Mouse (Mus musculus) gastrocnemius, adult 2 months (tissue): ENCODE measurements around the gene Cass4. TPM values are rescaled to one million over a fixed set of nuclear protein-coding genes. Genes with fewer than 3 reads are reported as not detected.

Source experiments
- DNase-seq: peaks from one replicate; pipeline ENCODE4 v3.0.0; 2022
- H3K27ac ChIP-seq: fragments of 200-600 bp; 2 replicates; pipeline ENCODE4 v1.8.1; 2022; ENCODE audit warnings: mild to moderate bottlenecking
- H3K4me3 ChIP-seq: fragments of 200-600 bp; 2 replicates; pipeline ENCODE4 v1.8.1; 2022; ENCODE audit warnings: mild to moderate bottlenecking, moderate library complexity
- CTCF ChIP-seq: fragments of 200-600 bp; IDR thresholded peaks from 2 replicates; pipeline ENCODE4 v1.8.1; 2022; ENCODE audit warnings: antibody characterized with exemption, mild to moderate bottlenecking, moderate library complexity
- intact Hi-C: fragments of 180-260 bp; cut with DNase I; formaldehyde crosslinking; loops from one replicate; pipeline ENCODE4 v1.15.1; 2025
- total RNA-seq, 2 experiments: library from RNA; stranded (reverse); gene quantifications; 2 replicates each; pipeline ENCODE4 v1.2.3; 2021

Gene Cass4
- total RNA-seq, 2 experiments from 2014 or later, result 0.08 to 0.13 TPM

DNA sequence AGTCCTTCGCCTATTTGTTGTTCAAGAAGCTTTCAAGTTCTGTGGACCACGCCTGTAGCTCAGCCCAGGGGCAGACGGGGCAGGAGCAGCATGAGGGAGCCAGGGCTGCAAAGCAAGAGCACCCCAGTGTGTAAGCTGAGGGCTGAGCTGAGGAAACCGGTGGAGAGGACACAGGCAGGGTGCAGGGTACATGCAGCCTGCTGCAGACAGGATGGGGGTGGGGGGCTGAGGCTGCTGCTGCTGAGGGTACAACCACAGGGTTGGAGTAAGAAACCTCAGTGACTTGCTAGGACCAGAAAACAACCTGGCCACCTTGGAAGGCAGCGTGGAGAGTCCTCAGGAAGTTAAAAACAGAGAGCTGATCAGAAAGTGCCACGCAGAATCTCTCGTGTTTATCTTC, 86.7 kb downstream of the Cass4 start:
- Histone ChIP-seq H3K4me3 (no peak overlapping the region), H3K27ac (no peak overlapping the region)
- intact Hi-C loops, result no loop called here
- no peak for DNase-seq
- no peak for TF ChIP-seq CTCF

DNA sequence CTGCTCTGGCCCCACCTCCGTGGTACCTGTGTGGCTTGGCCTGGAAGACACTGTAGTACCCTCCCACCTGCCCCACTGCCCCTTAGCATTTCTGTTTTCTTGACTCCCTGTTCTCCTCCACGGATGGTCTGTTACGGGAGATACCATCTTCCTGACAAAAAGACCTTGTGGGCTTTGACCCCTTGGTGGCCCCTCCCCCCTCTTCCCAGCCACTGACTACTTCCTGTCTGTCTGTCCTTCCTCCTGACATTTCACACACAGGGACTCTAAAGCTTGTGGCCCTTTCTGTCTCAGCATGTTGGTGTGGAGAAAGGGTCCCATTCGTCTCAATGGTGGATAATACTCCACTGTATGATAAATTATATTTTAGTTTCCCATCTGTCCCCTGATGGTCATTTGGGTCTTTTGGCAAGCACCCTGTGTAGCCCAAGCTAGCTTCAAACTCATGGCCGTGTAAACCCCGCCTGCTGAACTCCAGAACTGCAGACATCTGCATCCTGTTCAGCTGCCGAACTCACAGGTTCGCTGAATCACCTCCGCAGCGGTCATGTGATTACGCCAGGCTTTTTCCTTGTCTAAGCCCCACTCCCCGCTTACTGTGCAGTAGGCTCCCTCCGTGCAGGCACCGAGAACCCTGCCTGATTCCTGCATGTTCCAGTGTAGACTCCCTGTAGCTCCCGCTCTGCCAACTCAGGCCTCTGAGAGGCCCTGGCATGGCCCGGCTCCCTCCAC, 88.2 kb downstream of the Cass4 start:
- intact Hi-C loops, result no loop called here
- Histone ChIP-seq H3K27ac (no peak overlapping the region), H3K4me3 (no peak overlapping the region)
- no peak for TF ChIP-seq CTCF
- DNase-seq, result no peak

Other genes with a start within 250 kb of the Cass4 start
- gene Mc3r, start 145.3 kb upstream of the Cass4 start, total RNA-seq, result not detected
- 1 to 10 TPM; 5.0 to 6.4 TPM for gene Fam210b, start 48.2 kb upstream of the Cass4 start, total RNA-seq
- 1 to 10 TPM; 4.4 to 9.9 TPM for gene Aurka, start 23.3 kb upstream of the Cass4 start, total RNA-seq
- gene Cstf1, start 23.1 kb upstream of the Cass4 start, total RNA-seq, result 10 to 100 TPM; 17.0 to 20.6 TPM
- 10 to 100 TPM; 28.1 to 29.3 TPM for gene Rtf2, start 46.8 kb downstream of the Cass4 start, total RNA-seq
- not detected for gene Gcnt7, start 64.8 kb downstream of the Cass4 start, total RNA-seq
- under 1 TPM in 1 of 2 experiments, not detected in 1; 0.36 TPM for gene Fam209, start 78.7 kb downstream of the Cass4 start, total RNA-seq
- not detected for gene Tfap2c, start 155.8 kb downstream of the Cass4 start, total RNA-seq